Mouse (Mus musculus) cerebellum, adult 2 months (tissue): ENCODE measurements at regions not wholly inside any gene's neighbourhood (a gene's known extent, or its start where the extent isn't known, plus 50 kb on each side); places are given as distances from the start of the nearest gene placed in this dataset.

ENCODE experiments used
- CTCF ChIP-seq: fragments of 200-500 bp; IDR thresholded peaks from 2 replicates; pipeline ENCODE4 v1.5.1; 2011; ENCODE audit warnings: low read depth, mild to moderate bottlenecking, control low read depth, low read length, moderate library complexity, borderline replicate concordance; ENCODE audit not compliant: insufficient read depth
- POLR2A ChIP-seq: fragments of 200-500 bp; IDR thresholded peaks from 2 replicates; pipeline ENCODE4 v1.6.1; 2011; ENCODE audit warnings: low read length, control low read depth, borderline replicate concordance; ENCODE audit not compliant: insufficient read depth

- TF ChIP-seq CTCF (no peak), POLR2A (no peak)
Observed at GRCm38 (mm10) chr1:76322943-76323559, 777.0 kb downstream of the Slc4a3 start.
